Mouse (Mus musculus): ENCODE measurements at regions not wholly inside any gene's neighbourhood (a gene's known extent, or its start where the extent isn't known, plus 50 kb on each side); places are given as distances from the start of the nearest gene placed in this dataset.

DNA sequence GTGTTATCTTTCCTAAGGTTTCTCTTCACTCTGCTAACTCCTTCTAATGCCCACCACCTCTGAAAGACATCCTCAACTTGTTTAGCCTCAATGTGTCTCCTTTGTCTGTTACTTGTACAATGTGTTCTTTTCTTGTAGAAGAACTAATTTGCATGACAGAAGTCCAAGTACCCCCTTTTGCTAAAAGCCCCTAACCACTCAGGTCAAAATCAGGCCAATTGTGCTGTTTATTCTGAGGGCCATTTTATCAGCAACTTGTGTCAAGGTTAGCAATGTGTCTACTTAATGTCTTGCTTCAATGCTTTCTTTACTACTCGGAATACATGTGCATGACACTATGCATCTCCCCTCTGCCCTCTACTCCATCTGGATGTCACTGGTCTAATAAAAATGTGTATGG is 107.3 kb upstream of the Paqr3 start:
- no peak for ATAC-seq (replicated peaks; ENCODE audit: insufficient number of reproducible peaks, low FRiP score, low TSS enrichment, low read depth)
- H3K27ac ChIP-seq (replicated peaks; ENCODE audit: low read depth, low read length): no peak overlapping the region
- no peak overlapping the region for H3K4me2 ChIP-seq (ENCODE audit: low read depth, low read length)
- no peak overlapping the region for H3K9ac ChIP-seq (replicated peaks; ENCODE audit: low read length)
- H3K4me3 ChIP-seq (ENCODE audit: low read depth, low read length): no peak overlapping the region
- no peaks in the 10 kb centered on the region for H3K9me3 ChIP-seq (replicated peaks; ENCODE audit: control insufficient read depth, low read length)
- no peaks in the 10 kb centered on the region for H3K36me3 ChIP-seq (replicated peaks; ENCODE audit: control insufficient read depth, insufficient read depth, low read depth, low read length)
- H3K27me3 ChIP-seq (ENCODE audit: control insufficient read depth, insufficient read depth, low read length): no peaks in the 10 kb centered on the region
- no peak for DNase-seq (ENCODE audit: low spot score)
- no peaks in the 10 kb centered on the region for H3K4me1 ChIP-seq (ENCODE audit: control insufficient read depth, insufficient read depth, low read length)
- WGBS: 77% methylated on average over 1 of the region's 1 CpGs

DNA sequence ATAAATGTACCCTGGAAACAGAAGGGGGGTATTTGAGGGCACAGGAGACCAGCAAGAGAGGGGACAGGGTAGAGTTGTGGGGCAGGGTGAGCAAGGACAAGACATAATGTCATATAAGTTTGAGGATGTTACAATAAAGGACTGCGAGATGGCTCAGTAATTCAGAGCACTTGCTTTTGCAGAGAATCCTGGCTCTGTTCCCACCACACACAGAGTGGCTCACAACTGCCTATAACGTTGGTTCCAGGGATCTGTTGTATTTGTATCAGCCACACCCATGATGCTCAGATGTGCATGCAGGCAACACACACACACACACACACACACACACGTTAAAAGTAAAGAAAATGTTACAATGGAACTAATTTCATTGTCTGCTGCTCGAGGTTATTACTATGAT is 94.2 kb upstream of the Paqr3 start:
- no peak overlapping the region for H3K9ac ChIP-seq (replicated peaks; ENCODE audit: low read length)
- no peaks in the 10 kb centered on the region for H3K4me1 ChIP-seq (ENCODE audit: control insufficient read depth, insufficient read depth, low read length)
- no peak overlapping the region for H3K4me2 ChIP-seq (ENCODE audit: low read depth, low read length)
- no peaks in the 10 kb centered on the region for H3K9me3 ChIP-seq (replicated peaks; ENCODE audit: control insufficient read depth, low read length)
- H3K4me3 ChIP-seq (ENCODE audit: low read depth, low read length): no peak overlapping the region
- no peak for ATAC-seq (replicated peaks; ENCODE audit: insufficient number of reproducible peaks, low FRiP score, low TSS enrichment, low read depth)
- no peak for DNase-seq (ENCODE audit: low spot score)
- no peak overlapping the region for H3K27ac ChIP-seq (replicated peaks; ENCODE audit: low read depth, low read length)
- WGBS: 79% methylated on average over 4 of the region's 4 CpGs
- no peaks in the 10 kb centered on the region for H3K36me3 ChIP-seq (replicated peaks; ENCODE audit: control insufficient read depth, insufficient read depth, low read depth, low read length)
- no peaks in the 10 kb centered on the region for H3K27me3 ChIP-seq (ENCODE audit: control insufficient read depth, insufficient read depth, low read length)

DNA sequence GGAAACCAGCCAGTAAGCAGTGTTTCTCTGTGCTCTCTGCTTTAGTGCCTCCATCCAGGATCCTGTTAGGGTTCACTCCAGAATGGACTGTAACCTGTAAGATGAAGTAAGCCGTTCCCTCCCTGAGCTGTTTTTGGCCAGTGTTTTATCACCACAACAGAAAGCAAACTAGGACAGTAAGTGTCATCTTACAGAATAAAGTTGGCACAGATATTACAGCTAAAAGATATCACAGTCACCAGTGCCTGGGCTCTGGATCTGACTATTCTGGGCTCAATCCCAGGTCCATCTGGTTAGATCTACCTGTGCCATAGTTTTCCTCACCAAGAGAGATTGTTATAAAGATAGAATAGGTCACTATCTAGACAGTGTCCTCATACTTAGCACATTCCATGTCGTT is 92.9 kb upstream of the Paqr3 start:
- no peak overlapping the region for H3K27ac ChIP-seq (replicated peaks; ENCODE audit: low read depth, low read length)
- no peak for ATAC-seq (replicated peaks; ENCODE audit: insufficient number of reproducible peaks, low FRiP score, low TSS enrichment, low read depth)
- H3K9me3 ChIP-seq (replicated peaks; ENCODE audit: control insufficient read depth, low read length): no peaks in the 10 kb centered on the region
- no peaks in the 10 kb centered on the region for H3K4me1 ChIP-seq (ENCODE audit: control insufficient read depth, insufficient read depth, low read length)
- no peaks in the 10 kb centered on the region for H3K27me3 ChIP-seq (ENCODE audit: control insufficient read depth, insufficient read depth, low read length)
- H3K36me3 ChIP-seq (replicated peaks; ENCODE audit: control insufficient read depth, insufficient read depth, low read depth, low read length): no peaks in the 10 kb centered on the region
- no peak overlapping the region for H3K4me3 ChIP-seq (ENCODE audit: low read depth, low read length)
- H3K9ac ChIP-seq (replicated peaks; ENCODE audit: low read length): no peak overlapping the region
- 88% methylated on average over 2 of the region's 2 CpGs for WGBS
- no peak for DNase-seq (ENCODE audit: low spot score)
- no peak overlapping the region for H3K4me2 ChIP-seq (ENCODE audit: low read depth, low read length)

DNA sequence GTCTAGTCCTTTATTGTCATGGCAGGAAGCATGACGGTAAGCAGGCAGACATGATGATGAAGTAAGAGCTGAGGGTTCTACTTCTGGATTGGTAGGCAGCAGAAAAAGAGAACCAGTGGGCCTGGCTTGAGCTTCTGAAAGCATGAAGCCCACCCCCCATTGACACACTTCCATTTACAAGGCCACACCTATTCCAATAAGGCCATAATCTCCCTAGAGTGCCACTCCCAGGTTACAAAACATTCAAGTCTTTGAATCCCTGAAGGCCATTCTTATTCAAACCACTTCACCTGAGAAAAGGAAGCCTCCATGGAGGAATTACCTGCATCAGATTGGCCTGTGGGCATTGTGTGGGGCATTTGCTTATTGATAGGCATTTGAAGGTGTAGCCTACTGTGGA is 92.2 kb upstream of the Paqr3 start:
- Histone ChIP-seq H3K9ac (replicated peaks; ENCODE audit: low read length) (no peak overlapping the region), H3K4me1 (ENCODE audit: control insufficient read depth, insufficient read depth, low read length) (no peaks in the 10 kb centered on the region), H3K4me2 (ENCODE audit: low read depth, low read length) (no peak overlapping the region), H3K27ac (replicated peaks; ENCODE audit: low read depth, low read length) (no peak overlapping the region), H3K27me3 (ENCODE audit: control insufficient read depth, insufficient read depth, low read length) (no peaks in the 10 kb centered on the region), H3K9me3 (replicated peaks; ENCODE audit: control insufficient read depth, low read length) (no peaks in the 10 kb centered on the region), H3K36me3 (replicated peaks; ENCODE audit: control insufficient read depth, insufficient read depth, low read depth, low read length) (no peaks in the 10 kb centered on the region), H3K4me3 (ENCODE audit: low read depth, low read length) (no peak overlapping the region)
- no peak for ATAC-seq (replicated peaks; ENCODE audit: insufficient number of reproducible peaks, low FRiP score, low TSS enrichment, low read depth)
- WGBS: 94% methylated on average over 1 of the region's 1 CpGs
- DNase-seq (ENCODE audit: low spot score): no peak

DNA sequence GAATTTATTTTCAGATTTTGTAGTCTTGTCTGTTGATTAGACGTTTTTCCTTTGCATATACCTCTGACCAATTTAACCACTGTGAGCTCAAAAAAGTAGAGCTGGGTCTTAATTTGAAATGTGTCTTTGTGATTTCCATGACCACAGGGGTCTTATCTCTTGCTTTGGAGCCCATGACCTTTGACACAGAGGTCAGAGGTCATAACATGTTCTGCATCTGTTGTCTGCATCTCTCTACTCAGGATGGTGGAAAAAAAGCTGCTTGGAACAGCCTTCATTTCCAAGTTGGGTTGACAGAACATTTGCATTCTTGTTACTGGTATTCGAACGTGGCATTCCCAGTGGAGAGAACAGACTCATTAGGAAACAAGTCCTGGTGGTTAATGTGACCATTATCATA is 91.2 kb upstream of the Paqr3 start:
- DNase-seq (ENCODE audit: low spot score) (no peak), ATAC-seq (replicated peaks; ENCODE audit: insufficient number of reproducible peaks, low FRiP score, low TSS enrichment, low read depth) (no peak)
- H3K27me3 ChIP-seq (ENCODE audit: control insufficient read depth, insufficient read depth, low read length): no peaks in the 10 kb centered on the region
- no peaks in the 10 kb centered on the region for H3K9me3 ChIP-seq (replicated peaks; ENCODE audit: control insufficient read depth, low read length)
- H3K36me3 ChIP-seq (replicated peaks; ENCODE audit: control insufficient read depth, insufficient read depth, low read depth, low read length): no peaks in the 10 kb centered on the region
- H3K4me2 ChIP-seq (ENCODE audit: low read depth, low read length): no peak overlapping the region
- no peak overlapping the region for H3K4me3 ChIP-seq (ENCODE audit: low read depth, low read length)
- H3K9ac ChIP-seq (replicated peaks; ENCODE audit: low read length): no peak overlapping the region
- 29% methylated on average over 3 of the region's 3 CpGs for WGBS
- H3K27ac ChIP-seq (replicated peaks; ENCODE audit: low read depth, low read length): no peak overlapping the region
- no peaks in the 10 kb centered on the region for H3K4me1 ChIP-seq (ENCODE audit: control insufficient read depth, insufficient read depth, low read length)

DNA sequence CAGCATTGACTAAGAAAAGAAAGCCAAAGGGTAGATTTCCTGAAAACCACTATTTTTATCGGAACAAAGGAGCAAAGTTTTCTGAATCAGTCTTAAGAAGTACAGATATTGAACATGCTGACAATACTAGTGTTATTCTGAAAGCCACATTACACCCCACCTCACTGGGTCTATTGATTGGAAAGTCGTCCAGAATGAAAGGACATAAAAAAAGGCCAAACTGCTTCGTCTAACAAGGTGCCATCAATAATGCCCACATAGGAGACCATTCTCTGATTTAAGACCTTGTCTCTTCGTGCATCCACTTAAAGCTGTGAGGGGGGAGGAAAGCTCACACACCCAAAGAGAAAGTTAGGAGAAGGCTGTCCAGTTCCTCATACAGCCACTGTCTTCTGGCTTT is 89.3 kb upstream of the Paqr3 start:
- no peaks in the 10 kb centered on the region for H3K27me3 ChIP-seq (ENCODE audit: control insufficient read depth, insufficient read depth, low read length)
- no peak overlapping the region for H3K27ac ChIP-seq (replicated peaks; ENCODE audit: low read depth, low read length)
- no peaks in the 10 kb centered on the region for H3K36me3 ChIP-seq (replicated peaks; ENCODE audit: control insufficient read depth, insufficient read depth, low read depth, low read length)
- 56% methylated on average over 4 of the region's 4 CpGs for WGBS
- no peak for ATAC-seq (replicated peaks; ENCODE audit: insufficient number of reproducible peaks, low FRiP score, low TSS enrichment, low read depth)
- no peaks in the 10 kb centered on the region for H3K4me1 ChIP-seq (ENCODE audit: control insufficient read depth, insufficient read depth, low read length)
- H3K4me2 ChIP-seq (ENCODE audit: low read depth, low read length): no peak overlapping the region
- H3K9me3 ChIP-seq (replicated peaks; ENCODE audit: control insufficient read depth, low read length): no peaks in the 10 kb centered on the region
- H3K9ac ChIP-seq (replicated peaks; ENCODE audit: low read length): no peak overlapping the region
- DNase-seq (ENCODE audit: low spot score): no peak
- H3K4me3 ChIP-seq (ENCODE audit: low read depth, low read length): no peak overlapping the region

DNA sequence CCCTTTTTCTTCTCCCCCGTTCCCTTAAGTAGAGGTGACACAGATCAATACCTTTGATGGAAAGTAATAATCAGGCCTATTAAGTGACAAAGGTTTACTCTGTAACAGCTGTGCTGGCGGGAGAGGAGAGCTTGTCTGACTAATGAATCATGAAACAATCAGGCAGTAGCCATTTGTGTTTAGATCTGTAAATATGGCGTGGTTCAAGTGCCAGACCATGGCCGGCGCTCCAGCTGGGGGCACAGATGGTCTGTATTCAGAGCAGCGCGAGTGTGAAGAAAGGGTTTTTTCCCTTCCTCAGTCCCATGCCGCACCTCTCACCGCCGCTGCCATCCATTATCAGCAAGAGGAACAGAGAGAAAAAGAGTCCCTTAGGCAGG is 83.9 kb upstream of the Paqr3 start:
- H3K4me1 ChIP-seq (ENCODE audit: control insufficient read depth, insufficient read depth, low read length): no peaks in the 10 kb centered on the region
- no peak overlapping the region for H3K27ac ChIP-seq (replicated peaks; ENCODE audit: low read depth, low read length)
- DNase-seq (ENCODE audit: low spot score) (no peak), ATAC-seq (replicated peaks; ENCODE audit: insufficient number of reproducible peaks, low FRiP score, low TSS enrichment, low read depth) (peak; percentile 70)
- H3K4me3 ChIP-seq (ENCODE audit: low read depth, low read length): no peak overlapping the region
- WGBS: 79% methylated on average over 10 of the region's 10 CpGs
- H3K27me3 ChIP-seq (ENCODE audit: control insufficient read depth, insufficient read depth, low read length): no peaks in the 10 kb centered on the region
- H3K4me2 ChIP-seq (ENCODE audit: low read depth, low read length): no peak overlapping the region
- H3K9ac ChIP-seq (replicated peaks; ENCODE audit: low read length): no peak overlapping the region
- no peaks in the 10 kb centered on the region for H3K36me3 ChIP-seq (replicated peaks; ENCODE audit: control insufficient read depth, insufficient read depth, low read depth, low read length)
- no peaks in the 10 kb centered on the region for H3K9me3 ChIP-seq (replicated peaks; ENCODE audit: control insufficient read depth, low read length)

DNA sequence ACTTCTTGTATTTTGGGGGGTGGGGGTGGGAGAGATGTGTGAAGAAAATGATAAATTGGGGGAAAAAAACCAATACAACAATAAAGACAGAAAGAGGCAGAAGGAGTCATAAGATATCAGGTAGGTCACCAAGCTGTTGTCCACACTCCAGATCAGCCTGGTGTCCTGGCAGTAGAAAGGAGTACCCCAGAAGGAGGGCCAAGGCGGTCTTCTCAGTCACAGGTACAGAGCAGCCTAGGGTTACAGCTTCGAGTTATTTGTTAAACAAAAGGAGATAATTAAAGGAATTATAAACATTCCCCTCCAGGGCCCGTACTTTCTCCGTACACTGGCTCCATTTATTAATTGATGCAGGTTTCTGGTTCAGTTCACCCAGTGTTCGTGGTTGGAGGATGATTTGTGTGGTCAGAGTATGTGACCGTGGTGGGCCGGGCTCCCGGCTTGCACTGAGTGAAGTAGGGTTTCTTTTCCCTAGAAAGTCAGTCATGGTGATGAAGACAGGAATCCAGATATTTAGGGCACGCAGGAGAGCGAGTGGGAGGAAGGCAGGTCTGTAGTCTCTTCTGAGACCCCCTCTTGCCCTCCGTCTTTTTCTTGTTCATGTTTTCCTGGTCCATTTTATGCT is 83.4 kb upstream of the Paqr3 start:
- Histone ChIP-seq H3K27ac (replicated peaks; ENCODE audit: low read depth, low read length) (no peak overlapping the region), H3K27me3 (ENCODE audit: control insufficient read depth, insufficient read depth, low read length) (no peaks in the 10 kb centered on the region), H3K4me1 (ENCODE audit: control insufficient read depth, insufficient read depth, low read length) (no peaks in the 10 kb centered on the region), H3K9me3 (replicated peaks; ENCODE audit: control insufficient read depth, low read length) (no peaks in the 10 kb centered on the region), H3K4me3 (ENCODE audit: low read depth, low read length) (no peak overlapping the region), H3K4me2 (ENCODE audit: low read depth, low read length) (no peak overlapping the region), H3K9ac (replicated peaks; ENCODE audit: low read length) (no peak overlapping the region), H3K36me3 (replicated peaks; ENCODE audit: control insufficient read depth, insufficient read depth, low read depth, low read length) (no peaks in the 10 kb centered on the region)
- ATAC-seq (replicated peaks; ENCODE audit: insufficient number of reproducible peaks, low FRiP score, low TSS enrichment, low read depth) (no peak), DNase-seq (ENCODE audit: low spot score) (no peak)
- 80% methylated on average over 11 of the region's 11 CpGs for WGBS

Data from embryonic facial prominence, embryonic 11.5 days (tissue).